Mouse (Mus musculus) G1E-ER4 (cell line): ENCODE measurements around the gene Sema3b. TPM values are rescaled to one million over a fixed set of nuclear protein-coding genes. Genes with fewer than 3 reads are reported as not detected.

Experiments
- GATA1 ChIP-seq: IDR thresholded peaks from one replicate; pipeline ENCODE4 v1.8.0; 2012; ENCODE audit warnings: low read length, inconsistent platforms
- polyA plus RNA-seq: library from polyadenylated mRNA; stranded (reverse); fragments of >175 nt; gene quantifications from 2 replicates; pipeline ENCODE4 v1.2.3, GENCODE M21; 2012

Gene Sema3b
- polyA plus RNA-seq: not detected in 2 replicates

GRCm38 (mm10) chr9:107608741-107609432, at the start of gene Sema3b:
Gene Sema3b (minus strand): TSS chr9:107609229.
- no peak for TF ChIP-seq GATA1

DNA sequence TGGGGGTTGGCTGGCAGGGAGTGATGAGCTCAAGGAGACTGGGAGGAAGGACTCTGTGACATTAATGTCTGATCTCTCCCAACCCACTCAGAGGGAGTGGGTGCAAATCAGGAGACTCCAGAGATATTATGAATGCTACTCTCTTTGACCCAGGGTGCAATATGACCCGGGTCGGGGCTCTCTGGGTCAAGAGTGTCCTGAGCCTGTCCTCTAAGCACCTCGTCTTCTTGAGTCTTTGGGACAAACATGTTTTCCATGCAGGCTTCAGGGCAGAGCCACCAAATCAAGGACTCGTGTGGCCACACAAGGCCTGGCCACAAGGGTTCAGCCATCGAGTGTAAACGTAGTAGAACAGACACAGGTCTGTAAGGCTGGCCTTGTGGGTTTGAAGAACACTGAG, 49.1 kb upstream of the Sema3b start:
- TF ChIP-seq GATA1: no peak

GRCm38 (mm10) chr9:107657144-107657543, 48.1 kb upstream of the Sema3b start:
- no peak for TF ChIP-seq GATA1

DNA sequence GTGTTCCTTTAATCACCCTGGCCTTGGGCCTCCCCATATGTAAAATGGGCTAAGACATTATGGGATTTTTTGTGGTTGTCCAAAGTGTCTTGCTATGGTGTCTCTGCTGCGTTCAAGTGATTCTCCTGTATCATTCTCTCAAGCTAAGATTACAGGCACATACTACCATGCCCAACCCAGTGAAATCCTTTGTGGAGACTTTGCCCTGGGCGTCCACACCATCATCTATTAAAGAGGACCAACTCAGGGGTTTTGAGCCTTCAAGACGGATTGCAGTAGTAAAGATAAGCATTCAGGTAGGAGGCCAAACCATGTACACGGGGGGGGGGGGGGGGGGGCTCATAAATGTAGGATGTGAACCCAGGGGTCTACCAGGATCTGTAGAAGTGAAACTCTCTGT, 45.6 kb upstream of the Sema3b start:
- TF ChIP-seq GATA1: no peak

GRCm38 (mm10) chr9:107653474-107653873, 44.4 kb upstream of the Sema3b start:
- no peak for TF ChIP-seq GATA1

DNA sequence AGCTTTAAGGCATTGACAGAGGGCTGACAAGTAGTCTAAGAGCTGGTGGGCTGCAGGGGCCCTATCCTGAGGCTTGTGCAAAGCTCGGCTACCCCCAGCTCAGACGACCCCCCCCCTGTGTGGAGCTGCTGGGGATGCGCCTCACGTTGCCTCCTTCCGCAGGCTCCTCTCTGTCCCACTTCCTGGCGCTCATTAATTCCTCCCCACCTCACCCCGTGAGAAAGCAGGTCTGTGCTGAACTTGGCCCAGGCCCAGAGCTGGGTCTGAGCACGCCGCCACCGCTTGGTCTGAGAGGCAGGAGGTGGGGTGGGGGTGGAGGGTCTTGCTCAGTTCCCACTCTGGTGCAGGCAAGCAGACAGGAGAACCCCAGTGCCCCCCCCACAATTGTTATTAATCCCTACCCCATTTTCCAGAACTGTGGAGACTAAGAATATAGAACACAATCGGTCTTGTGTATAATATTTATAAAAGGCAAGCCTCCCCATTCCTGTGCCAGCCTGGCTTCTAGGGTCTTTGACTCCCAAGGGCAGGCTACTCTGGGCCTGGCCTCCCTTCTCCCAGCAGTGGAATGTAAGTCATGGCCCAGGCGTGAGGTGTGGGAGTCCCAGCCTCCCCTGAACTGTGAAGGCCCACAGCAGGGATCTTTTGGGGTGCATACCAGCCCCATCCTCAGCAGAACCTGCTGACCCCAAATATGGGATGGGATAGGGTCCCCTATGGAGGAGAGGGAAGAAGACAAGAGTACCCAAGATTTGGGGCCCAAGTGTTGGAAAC, 41.9 kb upstream of the Sema3b start:
- no peak for TF ChIP-seq GATA1

DNA sequence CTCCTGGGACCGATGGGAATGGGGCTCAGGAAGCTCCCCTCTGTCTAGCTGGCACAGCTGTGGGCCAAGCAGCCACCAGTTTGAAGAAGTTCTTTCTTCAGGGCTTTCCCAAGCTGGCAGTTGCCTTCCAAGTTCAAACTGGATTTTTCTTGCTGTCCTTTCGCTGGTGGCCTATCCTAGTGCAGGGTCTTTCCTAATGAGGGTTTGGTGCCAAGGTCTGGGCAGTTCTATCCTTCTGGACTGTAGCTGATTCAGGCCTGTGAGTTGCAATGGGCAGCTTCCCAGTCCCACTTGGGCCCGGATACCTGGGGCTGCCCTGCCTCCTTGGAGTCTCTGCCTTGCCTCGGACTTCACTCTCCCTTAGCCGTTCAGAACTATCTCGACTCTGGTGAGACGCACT, 41.2 kb upstream of the Sema3b start:
- TF ChIP-seq GATA1: no peak

- TF ChIP-seq GATA1: no peak
These were observed 39.7 kb upstream of the Sema3b start for GRCm38 (mm10) chr9:107648767-107649166.

DNA sequence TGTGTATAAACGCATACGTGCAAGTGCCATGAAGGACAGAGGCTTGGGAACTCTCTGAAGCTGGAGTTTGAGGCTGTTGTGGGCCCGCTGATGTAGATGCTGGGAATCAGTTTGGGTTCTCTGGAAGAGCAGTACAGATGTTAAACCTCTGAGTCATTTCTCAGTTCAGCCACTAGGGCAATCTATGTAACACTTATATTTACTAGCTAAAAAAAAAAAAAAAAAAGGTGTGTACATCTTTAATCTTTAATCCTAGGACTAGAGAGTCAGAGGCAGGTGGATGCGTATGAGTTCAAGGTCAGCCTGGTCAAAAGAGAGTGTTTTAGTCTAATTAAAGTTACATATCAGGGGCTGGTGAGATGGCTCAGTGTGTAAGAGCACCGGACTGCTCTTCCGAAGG, 37.9 kb upstream of the Sema3b start:
- no peak for TF ChIP-seq GATA1

DNA sequence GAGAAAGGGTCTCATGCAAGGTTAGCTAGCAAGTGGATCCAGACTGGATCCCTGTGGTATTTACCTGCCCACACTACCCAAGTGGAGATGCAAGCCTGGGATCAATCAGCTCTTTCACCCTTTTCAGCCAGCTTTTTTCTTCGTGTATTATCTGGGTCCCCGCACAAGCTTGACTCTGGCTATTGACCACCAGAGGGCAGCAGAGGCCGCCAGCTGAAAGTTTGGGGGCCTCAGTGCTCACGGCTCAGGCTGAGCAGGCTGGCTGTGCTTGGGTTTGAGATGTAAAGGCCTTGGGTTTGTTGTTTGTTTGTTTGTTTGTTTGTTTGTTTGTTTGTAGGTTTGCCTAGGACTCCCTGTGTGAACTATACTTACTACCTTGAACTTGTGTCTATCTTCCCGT, 36.5 kb upstream of the Sema3b start:
- no peak for TF ChIP-seq GATA1

DNA sequence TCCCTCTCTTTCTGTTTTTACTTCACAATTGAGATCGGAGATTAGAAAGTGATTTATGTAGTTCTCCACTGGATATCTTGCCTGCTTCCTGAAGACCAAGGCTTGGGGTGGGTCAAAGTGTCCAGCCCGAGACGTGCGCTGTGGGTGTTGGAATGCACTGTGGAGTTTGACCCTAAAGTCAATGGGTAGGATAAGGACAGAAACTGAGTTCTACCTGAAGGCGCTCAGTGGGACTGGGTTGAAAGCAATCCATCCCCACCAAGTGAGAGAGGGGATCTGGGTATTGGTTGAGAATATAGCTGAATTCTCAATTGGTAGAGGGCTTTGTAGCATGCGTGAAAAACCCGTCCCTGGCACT, 36.1 kb upstream of the Sema3b start:
- TF ChIP-seq GATA1: no peak

DNA sequence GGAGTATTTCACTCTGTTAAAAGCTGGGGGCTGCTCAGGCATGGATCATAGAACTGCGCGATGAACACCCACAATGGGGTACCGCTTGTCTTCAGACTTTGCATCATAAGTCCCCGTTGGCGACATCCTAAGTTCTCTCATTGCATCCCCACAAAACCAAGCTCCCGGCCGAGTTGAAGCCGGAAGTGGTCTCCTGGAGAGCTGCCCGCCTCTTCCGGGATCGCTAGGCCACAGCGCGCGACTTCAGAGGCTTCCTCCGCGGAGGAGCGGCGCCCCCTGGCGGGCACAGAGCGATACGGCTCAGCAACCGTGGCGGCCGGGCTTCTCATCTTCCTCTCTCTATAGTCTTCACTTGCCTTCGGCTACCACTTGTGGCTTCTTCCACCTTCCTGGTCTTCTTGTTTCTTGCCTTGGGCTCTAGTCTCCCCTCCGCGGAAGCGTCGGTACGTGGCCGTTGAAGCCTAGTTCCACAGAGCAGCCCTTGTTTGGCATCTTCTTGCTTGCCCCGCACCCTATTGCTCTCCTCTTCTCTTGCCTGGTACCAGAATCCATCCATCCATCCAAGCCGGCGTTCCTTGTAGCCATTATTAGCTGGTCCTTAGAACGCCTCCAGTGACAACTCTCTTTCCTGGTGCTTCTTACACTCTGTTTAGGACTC, 35.6 kb upstream of the Sema3b start:
- no peak for TF ChIP-seq GATA1

DNA sequence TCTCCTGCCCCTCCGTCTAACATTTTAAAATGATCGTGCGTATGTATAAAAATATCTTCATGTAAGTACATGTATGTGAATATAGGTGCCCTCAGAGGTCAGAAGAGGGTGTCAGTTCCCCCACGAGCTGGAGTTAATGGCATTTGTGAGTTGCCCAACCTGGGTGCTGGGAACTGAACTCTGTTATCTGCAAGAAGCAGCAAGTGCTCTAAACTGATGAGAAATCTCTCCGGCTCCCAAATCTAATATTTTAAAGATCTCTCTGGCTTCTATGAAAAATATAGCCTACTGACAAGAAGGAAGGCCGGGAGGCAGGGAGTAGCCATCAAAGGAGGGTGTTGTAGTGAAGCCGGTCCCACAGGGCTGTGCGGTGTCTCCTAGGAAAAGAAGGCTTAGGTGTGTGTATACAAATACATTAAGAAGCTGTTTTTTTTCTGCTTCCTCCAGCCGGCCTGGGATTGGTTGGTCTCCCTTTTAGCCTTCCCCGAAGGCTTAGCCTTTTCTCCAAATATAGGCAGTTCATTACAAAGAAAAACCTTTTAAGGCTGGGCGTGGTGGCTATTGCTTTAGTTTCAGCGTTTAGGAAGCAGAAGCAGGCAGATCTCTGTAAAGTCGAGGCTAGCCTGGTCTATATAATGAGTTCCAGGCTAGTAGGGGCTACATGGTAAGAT, 34.6 kb upstream of the Sema3b start:
- TF ChIP-seq GATA1: no peak

- no peak for TF ChIP-seq GATA1
These were observed 32.6 kb upstream of the Sema3b start for GRCm38 (mm10) chr9:107641666-107642065.

GRCm38 (mm10) chr9:107640257-107640772, 31.3 kb upstream of the Sema3b start:
- no peak for TF ChIP-seq GATA1

DNA sequence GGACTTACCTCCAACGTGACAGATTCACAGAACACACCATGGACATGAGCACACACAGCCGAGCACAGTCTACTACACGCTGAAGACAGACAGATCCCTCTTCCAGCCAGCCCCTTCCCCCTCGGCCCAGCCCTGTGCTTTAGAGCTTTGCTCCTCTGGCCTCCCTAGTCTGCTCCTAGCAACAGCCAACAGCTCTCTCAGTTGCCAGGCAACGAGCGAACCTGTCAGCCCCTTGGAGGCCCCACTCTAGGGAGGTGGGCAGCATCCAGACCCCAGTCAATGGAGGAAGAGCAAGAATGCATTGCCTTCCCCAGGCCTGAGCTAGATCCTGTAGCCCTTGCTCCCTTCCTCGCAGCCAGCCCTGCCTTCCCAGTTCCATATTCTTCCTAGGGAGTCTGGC, 28.0 kb upstream of the Sema3b start:
- TF ChIP-seq GATA1: no peak
